Mouse (Mus musculus) olfactory bulb, adult 2 months (tissue): ENCODE results near the gene C1qbp.

ENCODE experiments used
- CTCF ChIP-seq: fragments of 200-500 bp; IDR thresholded peaks from 2 replicates; pipeline ENCODE4 v1.5.1; 2012; ENCODE audit warnings: low read depth, mild to moderate bottlenecking, low read length, moderate library complexity; ENCODE audit not compliant: insufficient read depth
- POLR2A ChIP-seq: fragments of 200-500 bp; IDR thresholded peaks from 2 replicates; pipeline ENCODE4 v1.6.1; 2012; ENCODE audit warnings: mild to moderate bottlenecking, low read depth, low read length, moderate library complexity; ENCODE audit not compliant: insufficient read depth

- no peak for TF ChIP-seq POLR2A
- TF ChIP-seq CTCF: no peak
Measured at GRCm38 (mm10) chr11:70960786-70961554, 21.9 kb downstream of the C1qbp start.
